Mouse (Mus musculus) megakaryocyte, embryonic 14.5 days (primary cell): ENCODE data around the gene Zbtb4. TPM values are rescaled to one million over a fixed set of nuclear protein-coding genes. Genes with fewer than 3 reads are reported as not detected.
A peak's percentile ranks its signal among the peaks of the same experiment; 100 is the strongest.

Experiments
- H3K27me3 ChIP-seq: replicated peaks from 2 replicates; pipeline ENCODE3; 2012; ENCODE audit warnings: inconsistent platforms
- H3K36me3 ChIP-seq: replicated peaks from 2 replicates; pipeline ENCODE3; 2012; ENCODE audit warnings: low read length, inconsistent platforms, mixed read lengths
- H3K4me1 ChIP-seq: 2 replicates; pipeline ENCODE4 v1.6.1; 2012; ENCODE audit warnings: inconsistent platforms
- H3K4me3 ChIP-seq: replicated peaks from 2 replicates; pipeline ENCODE3; 2012; ENCODE audit warnings: moderate library complexity, mild to moderate bottlenecking, inconsistent platforms
- H3K9me3 ChIP-seq: 2 replicates; pipeline ENCODE4 v1.6.1; 2012; ENCODE audit warnings: inconsistent platforms
- FLI1 ChIP-seq: IDR thresholded peaks from 2 replicates; pipeline ENCODE4 v1.6.1; 2012; ENCODE audit warnings: low read length, inconsistent platforms, mixed read lengths
- GATA1 ChIP-seq: IDR thresholded peaks from 3 replicates; pipeline ENCODE4 v1.6.1; 2012; ENCODE audit warnings: mixed read lengths, low read length, inconsistent platforms, borderline replicate concordance
- polyA plus RNA-seq: library from polyadenylated mRNA; stranded (reverse); fragments of >175 nt; gene quantifications from 2 replicates; pipeline ENCODE4 v1.2.3, GENCODE M21; 2012; ENCODE audit warnings: low replicate concordance; ENCODE audit not compliant: insufficient read depth

The Zbtb4 gene
- polyA plus RNA-seq, 1 experiment, result 3.9 TPM

DNA sequence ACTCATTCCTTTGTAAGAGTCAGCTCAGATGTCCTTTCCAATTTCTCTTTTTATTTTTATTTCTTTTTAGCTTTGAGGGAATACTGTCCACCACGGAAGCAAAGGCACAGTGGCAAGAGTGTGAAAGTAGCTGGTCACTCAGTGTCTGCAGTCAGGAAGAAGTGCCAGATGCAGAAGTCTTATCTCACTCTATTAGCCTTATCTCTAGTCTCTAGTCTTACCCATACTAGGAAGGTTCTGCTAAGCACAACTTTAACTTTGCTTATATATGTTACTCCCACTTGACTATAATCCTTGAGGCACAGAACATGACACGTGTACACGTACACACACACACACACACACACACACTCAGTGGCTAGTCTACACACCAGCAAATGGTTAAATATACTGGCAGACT lies 14.1 kb upstream of the Zbtb4 start:
- H3K4me1 ChIP-seq, result peaks cover 52% of the 10 kb centered on the region
- no peaks in the 10 kb centered on the region for H3K27me3 ChIP-seq
- peak overlapping the region; percentile 75 for H3K4me3 ChIP-seq
- TF ChIP-seq FLI1, result no peak
- no peak for TF ChIP-seq GATA1
- H3K36me3 ChIP-seq, result peaks cover 26% of the 10 kb centered on the region
- H3K9me3 ChIP-seq, result no peaks in the 10 kb centered on the region

DNA sequence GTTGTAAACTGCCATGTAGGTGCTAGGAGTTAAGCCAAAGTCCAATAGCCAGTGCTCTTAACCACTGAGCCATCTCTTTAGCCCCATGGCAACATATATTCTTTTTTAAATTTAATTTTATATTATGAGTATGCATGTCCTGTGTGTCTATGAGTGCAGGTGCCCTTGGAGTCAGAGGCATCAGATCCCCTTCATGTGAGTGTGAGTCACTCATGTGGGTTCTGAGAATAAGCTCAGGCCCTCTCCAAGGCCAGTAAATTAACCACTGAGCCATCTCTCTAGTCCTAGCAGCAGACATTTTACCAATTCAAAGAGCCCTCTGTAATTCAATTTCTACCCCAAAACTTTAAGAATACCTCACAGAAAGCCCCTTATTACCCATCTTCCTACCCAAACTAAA lies 13.0 kb upstream of the Zbtb4 start:
- peaks cover 59% of the 10 kb centered on the region for H3K4me1 ChIP-seq
- no peaks in the 10 kb centered on the region for H3K9me3 ChIP-seq
- TF ChIP-seq FLI1, result no peak
- H3K27me3 ChIP-seq, result no peaks in the 10 kb centered on the region
- no peak overlapping the region for H3K4me3 ChIP-seq
- peaks cover 17% of the 10 kb centered on the region for H3K36me3 ChIP-seq

DNA sequence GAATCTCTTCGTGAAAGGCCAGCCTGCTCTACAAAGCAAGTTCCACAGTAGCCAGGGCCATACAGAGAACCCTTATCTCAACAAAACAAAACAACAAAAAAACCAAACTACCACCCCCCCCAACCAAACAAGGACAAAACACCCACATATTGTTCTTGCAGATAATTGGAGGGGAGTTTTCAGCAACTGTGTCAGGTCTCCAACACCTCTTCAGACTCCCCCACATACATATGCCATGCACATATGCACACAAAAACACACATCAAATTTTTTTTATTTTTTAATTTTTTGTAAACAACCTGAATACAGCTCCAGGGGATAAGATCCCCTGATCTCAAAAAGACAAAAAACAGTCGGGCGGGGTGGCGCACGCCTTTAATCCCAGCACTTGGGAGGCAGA lies 11.5 kb upstream of the Zbtb4 start:
- H3K4me1 ChIP-seq, result peaks cover 59% of the 10 kb centered on the region

DNA sequence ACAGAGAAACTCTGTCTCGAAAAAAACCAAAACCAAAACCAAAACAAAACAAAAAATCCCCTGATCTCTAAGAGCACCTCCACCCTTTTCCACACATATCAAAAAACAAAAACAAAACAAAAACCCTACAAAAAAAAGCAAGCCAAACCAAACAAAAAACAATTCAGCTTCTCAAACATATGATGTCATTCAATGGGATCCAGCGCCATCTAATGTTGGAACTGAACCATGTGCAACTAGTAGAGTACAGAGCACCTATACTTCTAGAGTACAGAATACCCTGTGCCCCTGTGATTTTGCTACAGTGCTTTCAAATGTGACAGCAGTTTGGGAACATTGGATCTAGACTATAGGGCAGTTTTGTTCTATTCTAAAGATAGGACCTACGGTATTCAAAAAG lies 11.0 kb upstream of the Zbtb4 start:
- Histone ChIP-seq H3K27me3 (no peaks in the 10 kb centered on the region), H3K36me3 (peaks cover 4% of the 10 kb centered on the region), H3K4me1 (peaks cover 63% of the 10 kb centered on the region), H3K4me3 (no peak overlapping the region), H3K9me3 (no peaks in the 10 kb centered on the region)
- TF ChIP-seq GATA1 (no peak), FLI1 (no peak)

More for the DNA sequence above, 11.5 kb upstream of the Zbtb4 start:
- TF ChIP-seq FLI1, result no peak
- TF ChIP-seq GATA1, result no peak
- Histone ChIP-seq H3K27me3 (no peaks in the 10 kb centered on the region), H3K36me3 (peaks cover 8% of the 10 kb centered on the region), H3K4me3 (no peak overlapping the region), H3K9me3 (no peaks in the 10 kb centered on the region)

DNA sequence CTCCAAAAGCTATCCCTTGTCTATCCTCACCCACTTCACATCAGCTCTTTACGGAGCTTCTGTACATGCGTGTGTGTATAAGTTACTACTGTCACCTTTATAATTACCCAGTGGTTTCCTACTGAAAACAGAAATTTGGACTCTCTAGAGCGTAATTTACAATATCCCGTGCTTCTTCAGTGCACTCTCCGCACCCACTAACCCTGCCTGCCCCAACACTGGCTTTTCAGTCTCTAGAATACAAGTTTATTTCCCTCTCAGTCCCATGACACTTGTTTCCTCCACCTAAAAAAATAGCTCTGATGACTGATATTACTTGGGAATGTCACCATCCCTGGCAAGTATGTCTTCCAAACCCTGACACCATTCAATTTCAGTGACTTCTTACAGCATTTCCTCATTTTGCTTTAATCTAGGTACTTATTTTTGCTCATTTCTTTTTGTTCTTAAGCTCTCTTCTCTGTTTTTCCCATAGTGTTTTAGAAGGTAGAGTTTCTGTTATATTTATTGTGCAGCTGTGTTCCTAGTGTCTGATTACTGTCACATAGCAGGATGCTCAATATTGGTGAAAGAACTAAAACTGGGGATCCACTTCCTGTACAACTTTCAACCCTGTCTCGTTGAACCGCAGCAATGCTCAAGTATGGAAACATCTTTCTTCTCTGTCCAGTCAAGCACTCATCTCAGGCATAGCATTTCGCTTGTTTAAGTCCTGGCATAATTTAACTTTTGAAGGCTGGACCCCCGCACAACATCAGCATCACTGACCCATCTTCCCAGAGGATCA lies 8.2 kb upstream of the Zbtb4 start:
- Histone ChIP-seq H3K9me3 (no peaks in the 10 kb centered on the region), H3K36me3 (no peaks in the 10 kb centered on the region), H3K4me3 (peak overlapping the region; percentile 94), H3K4me1 (peaks cover 62% of the 10 kb centered on the region), H3K27me3 (no peaks in the 10 kb centered on the region)
- TF ChIP-seq FLI1 (no peak), GATA1 (no peak)

DNA sequence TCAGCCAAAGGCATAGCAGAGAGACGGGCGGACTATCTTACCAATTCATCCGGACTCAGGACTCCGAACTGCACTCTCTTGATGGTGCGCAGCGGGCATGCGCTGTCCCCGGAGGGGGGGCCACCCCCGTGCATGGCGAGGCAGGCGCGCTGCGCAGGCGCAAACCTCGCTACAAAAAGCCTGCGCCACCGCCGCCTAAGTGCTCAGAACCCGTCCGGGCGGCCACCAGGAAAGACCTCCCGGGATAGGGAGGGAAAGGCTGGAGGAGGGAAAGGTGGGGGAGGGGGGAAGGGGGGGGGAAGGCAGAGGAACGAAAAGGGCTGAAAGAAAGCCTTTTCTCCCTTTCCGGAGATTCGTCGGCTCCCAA lies 7.6 kb upstream of the Zbtb4 start:
- no peaks in the 10 kb centered on the region for H3K27me3 ChIP-seq
- peak overlapping the region; percentile 94 for H3K4me3 ChIP-seq
- no peak for TF ChIP-seq GATA1
- no peak for TF ChIP-seq FLI1
- no peaks in the 10 kb centered on the region for H3K36me3 ChIP-seq
- H3K4me1 ChIP-seq, result peaks cover 56% of the 10 kb centered on the region
- no peaks in the 10 kb centered on the region for H3K9me3 ChIP-seq

DNA sequence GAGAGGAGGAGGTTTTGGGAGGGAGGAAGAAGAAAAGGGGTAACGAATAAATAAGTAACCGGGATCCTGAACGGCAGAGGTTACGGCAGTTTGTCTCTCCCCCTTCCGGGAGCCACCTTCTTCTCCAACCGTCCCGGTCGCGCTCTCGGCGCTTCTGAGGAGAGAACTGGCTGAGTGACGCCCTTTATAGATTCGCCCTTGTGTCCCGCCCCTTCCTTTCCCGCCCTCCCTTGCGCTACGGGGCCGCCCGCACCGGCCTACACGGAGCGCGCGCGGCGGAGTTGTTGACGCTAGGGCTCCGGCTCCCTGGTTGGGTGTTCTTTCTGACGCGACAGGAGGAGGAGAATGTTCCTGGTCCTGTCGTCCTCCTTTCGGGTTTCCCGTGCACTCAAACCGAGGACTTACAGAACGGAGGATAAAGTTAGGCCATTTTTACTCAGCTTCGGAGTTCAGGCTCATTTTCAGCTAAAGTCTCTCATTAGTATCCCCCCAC lies 7.2 kb upstream of the Zbtb4 start, which contains the start of gene Polr2a:
Gene Polr2a, minus strand, starts transcription at position 160 of the 493 bp plus-strand sequence.
- Histone ChIP-seq H3K4me1 (peaks cover 52% of the 10 kb centered on the region), H3K9me3 (no peaks in the 10 kb centered on the region), H3K4me3 (peak within 1 kb of the TSS; percentile 94), H3K36me3 (no peaks in the 10 kb centered on the region), H3K27me3 (no peaks in the 10 kb centered on the region)
- TF ChIP-seq FLI1 (peak; percentile 20; the same call in 1 of the 2 replicates), GATA1 (no peak)

DNA sequence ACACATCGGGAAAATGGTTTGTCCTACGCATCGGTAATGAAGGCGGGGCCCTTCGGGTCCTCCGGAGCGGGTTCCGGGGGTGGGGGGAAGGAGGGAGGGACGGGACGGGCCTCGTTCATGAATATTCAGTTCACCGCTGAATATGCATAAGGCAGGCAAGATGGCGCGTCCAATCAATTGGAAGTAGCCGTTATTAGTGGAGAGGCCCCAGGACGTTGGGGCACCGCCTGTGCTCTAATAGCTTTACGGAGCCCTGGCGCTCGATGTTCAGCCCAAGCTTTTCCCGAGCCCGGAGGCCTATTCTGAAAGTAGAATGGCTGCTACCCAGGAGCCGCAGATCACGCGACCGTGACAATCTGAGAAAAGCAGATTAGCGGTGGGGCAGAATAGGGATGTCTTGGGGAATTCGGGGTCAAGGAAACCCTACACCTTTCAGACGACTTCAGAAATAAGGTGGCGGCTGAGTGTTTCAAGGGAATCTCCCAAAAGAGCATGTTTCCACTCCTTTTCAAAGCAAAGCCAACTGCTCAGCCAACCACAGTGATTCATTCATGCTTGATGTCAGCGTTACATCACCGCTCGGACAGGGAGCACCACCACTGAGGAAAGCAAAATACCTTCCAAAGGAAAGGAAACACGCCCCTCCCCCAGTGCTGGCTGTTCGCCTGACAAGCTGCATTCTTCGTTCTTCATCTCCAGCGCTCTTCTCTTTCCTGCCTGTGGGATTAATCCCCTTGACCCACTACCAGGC lies 6.6 kb upstream of the Zbtb4 start:
- Histone ChIP-seq H3K36me3 (no peaks in the 10 kb centered on the region), H3K27me3 (no peaks in the 10 kb centered on the region), H3K4me3 (peak overlapping the region; percentile 94), H3K9me3 (no peaks in the 10 kb centered on the region), H3K4me1 (peaks cover 48% of the 10 kb centered on the region)
- TF ChIP-seq GATA1, result no peak

DNA sequence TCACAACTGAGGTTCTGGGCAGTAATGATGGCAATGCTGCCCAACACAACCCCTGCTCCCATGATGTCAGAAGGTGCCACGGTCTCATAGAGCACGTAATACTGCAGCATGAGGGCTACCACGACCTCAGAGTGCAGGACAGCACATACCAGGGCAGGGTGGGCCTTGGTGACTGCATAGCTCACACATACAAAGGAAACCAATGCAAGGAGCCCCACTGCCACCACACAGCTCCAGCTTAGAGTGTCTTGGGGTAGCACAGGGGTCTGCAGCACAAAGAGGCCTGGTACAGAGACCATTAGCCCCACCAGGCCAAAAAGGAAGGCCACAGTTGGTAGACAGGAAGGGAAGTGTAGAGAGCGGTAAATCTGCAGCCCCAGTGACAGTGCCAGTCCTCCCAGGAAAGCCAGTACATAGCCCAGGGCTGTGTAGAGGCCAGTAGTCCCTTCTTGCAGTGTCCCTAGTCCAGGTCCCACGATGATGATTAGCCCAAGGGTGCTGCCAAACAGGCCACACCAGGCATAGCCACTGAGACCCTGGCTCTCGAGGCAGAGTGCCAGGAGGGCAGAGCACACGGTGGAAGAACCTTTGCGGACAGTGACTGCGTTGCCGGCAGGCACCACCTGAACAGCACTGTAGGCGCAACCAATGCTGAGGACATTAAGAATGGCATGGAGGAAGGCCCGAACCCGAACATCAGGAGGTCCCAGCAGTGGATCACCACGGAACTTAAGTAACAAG lies 5.4 kb upstream of the Zbtb4 start:
- Histone ChIP-seq H3K4me3 (peak overlapping the region; percentile 94), H3K36me3 (no peaks in the 10 kb centered on the region), H3K4me1 (peaks cover 40% of the 10 kb centered on the region), H3K9me3 (no peaks in the 10 kb centered on the region), H3K27me3 (no peaks in the 10 kb centered on the region)
- TF ChIP-seq FLI1 (no peak), GATA1 (no peak)
